Mouse (Mus musculus) layer of hippocampus, adult 9-11 months (tissue): ENCODE results near the gene Desi1.
A peak's percentile ranks its signal among the peaks of the same experiment; 100 is the strongest.

ENCODE experiments used
- DNase-seq: peaks from one replicate; pipeline ENCODE4 v3.0.0; 2022

Gene Desi1

GRCm38 (mm10) chr15:82033762-82034161 is at the start of gene Desi1:
TSS of gene Desi1 (minus strand) at chr15:82033862.
- DNase-seq, result no peak

- DNase-seq, result peak; percentile 69
These were observed 47.5 kb upstream of the Desi1 start for GRCm38 (mm10) chr15:82081161-82081560.

- no peak for DNase-seq
These were observed 46.2 kb upstream of the Desi1 start for GRCm38 (mm10) chr15:82079883-82080282.

GRCm38 (mm10) chr15:82073490-82073889 is 39.8 kb upstream of the Desi1 start:
- DNase-seq, result no peak

DNA sequence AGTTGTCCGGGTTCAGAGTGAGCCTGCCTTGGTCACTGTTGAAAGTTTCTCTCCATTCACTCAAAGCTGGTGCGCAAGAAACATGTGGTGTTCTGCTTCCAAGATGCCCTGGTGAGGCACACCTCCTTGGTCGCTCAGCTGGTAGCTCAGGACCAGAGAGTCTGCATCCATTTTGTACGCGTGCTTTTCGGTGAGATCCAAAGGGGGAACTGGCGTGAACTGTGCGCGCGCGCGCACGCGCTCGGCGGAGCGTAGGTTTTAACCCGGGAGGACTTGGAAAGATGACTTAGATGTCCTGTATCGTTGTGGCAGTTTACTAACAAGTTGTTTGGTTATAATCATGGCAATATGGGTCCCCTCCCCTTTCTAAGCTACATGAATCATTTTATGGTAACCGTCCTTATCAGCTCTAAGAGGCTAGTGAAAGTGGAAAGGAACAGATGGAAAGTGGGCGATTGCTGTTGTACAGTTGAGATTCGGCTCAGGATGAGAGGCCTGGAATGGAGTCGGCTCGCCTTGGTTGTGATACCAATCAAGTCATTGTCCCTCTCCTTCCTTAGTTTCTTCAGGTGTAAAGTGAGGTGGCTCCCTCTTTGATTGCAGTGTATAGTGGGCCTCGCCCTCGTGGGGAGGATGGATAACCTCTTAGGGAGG is 38.3 kb upstream of the Desi1 start:
- peak; percentile 40 for DNase-seq

DNA sequence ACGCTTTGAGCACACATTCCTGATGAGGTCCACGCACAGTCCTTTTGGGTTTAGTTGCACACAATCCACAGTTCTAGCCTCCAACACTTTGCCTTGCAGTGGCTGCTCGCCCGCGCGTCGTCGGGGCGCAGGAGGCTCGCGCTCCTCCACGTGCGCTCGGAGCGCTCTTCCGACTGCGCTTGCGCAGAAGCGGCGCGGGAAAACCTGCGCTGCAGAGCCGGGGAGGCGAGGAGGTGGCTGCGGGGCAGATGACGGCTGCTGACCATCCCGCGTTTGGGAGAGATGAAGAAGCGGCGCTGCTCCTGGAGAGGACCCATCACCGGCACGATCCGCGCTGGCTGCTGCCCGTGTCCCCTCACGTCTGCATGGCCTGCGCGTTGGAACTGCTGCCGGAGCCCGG is 36.2 kb upstream of the Desi1 start, which contains the start of gene Mei1:
Mei1 (plus strand) TSS at position 99 of the 400 bp plus-strand sequence.
- DNase-seq, result no peak

GRCm38 (mm10) chr15:82065511-82065910 is 31.8 kb upstream of the Desi1 start:
- DNase-seq, result peak; percentile 72

GRCm38 (mm10) chr15:82063909-82064308 is 30.2 kb upstream of the Desi1 start:
- no peak for DNase-seq

DNA sequence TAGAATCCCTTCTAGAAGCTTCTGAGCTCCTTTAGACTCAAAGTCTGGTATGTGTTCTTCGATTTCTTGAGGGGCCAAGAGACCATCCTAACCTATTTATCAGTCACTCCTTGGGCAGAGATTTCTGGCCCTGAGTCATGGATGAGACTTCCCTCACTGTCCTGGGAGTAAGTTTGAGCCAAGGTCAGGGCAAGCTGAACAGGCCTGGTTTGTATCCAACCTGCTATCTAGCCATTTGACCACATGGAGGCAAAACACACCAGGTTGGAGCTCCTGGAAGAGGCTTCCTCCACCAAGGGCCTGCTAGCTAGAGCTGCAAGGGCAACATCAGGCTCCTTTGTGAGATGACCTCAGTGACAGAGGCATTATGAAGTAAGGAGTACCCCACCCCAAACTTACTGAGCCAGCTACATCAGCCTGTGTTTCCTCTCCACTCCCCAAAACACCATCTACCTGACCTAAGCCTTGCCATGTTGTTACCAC is 25.1 kb upstream of the Desi1 start, which contains the start of gene 4930407I10Rik:
4930407I10Rik (plus strand) TSS at position 433 of the 483 bp plus-strand sequence.
- DNase-seq, result no peak

DNA sequence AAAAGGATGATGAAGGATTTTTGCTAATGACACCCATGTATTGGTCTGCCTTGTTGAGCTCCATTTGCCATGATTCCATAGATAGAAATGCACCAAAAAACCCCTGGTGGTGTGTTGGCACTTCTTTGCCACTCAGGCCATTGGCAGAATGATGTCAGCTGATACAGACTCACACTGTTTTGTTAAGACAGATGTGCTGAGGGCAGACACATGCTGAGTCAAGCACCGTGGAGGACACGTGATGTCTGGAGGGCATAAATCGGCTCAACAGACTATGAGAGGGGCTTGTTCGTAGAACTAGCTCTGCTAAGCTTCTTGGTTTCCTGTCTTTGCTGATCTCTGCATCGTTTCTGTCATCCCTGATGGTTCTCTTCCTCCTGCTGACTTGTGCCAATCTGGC is 18.9 kb upstream of the Desi1 start:
- no peak for DNase-seq

DNA sequence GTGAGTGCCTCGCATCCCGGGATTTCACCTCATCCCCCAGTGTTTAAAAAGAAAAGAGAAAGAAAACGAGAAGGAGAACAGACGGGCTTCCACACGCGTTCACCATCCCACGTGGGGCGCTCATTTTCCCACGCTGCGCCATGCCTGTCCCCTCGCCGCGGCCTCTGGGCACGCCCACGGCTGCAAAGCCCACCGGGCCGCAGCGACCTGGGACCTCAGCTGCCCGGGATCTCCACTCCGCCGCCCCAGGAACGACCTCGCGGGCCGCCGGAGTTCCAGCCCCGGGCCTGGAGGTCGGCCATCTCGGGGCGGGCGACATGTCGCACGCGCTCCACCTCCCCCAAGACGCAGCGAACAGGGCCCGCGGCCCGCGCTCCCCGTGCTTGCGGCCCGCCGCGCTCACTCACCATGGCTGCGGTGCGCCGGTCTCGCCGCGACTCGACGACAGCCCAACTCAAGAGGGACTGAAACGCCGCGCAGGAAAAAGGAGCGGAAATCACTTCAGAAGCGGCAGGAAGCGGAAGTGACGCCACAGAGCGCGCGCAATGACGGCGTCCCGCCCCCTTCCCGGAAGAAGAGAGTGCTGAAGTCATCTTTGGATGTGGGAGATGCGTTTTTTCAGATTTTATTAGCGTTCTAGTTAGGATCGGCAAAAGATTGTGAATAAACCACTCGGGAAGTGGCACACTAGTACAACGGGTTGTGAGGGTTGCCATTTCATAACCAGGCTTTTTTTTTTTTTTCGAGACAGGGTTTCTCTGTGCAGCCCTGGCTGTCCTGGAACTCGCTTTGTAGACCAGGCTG is 13.6 kb upstream of the Desi1 start, which contains the start of gene Snu13:
Snu13 (minus strand) TSS at position 519 of the 804 bp plus-strand sequence.
- DNase-seq, result peak; percentile 91

DNA sequence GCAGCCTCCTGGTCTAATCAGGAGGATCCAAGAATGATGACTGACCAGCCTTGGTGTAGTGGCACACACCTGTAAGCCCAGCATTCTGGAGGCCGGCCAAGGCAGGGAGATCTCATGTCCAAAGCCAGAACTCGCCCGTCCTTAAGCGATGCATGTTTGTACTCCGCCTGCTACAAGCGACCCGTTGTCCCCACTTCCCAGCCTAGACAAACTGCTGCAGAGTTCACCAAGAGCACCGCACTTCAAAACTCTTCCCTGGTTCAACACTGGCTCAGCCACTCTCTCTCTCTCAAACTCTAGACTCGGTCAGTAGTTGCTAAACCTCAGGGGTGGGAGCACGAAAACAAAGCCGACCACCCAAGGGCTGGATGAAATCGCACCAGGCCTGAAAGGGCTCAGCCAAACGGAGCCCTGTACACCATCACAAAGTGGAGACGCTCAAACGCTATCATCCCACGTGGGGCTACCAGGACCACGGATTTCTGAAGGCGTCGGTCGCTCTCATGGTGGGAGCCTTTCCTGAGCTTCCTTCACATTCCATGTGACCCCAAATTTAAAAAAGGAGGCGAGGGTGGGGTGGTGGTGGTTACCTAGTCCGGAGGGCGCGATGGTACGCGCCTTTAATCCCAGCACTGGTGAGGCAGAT is 12.7 kb upstream of the Desi1 start:
- DNase-seq, result no peak

- DNase-seq, result no peak
These were observed 10.6 kb upstream of the Desi1 start for GRCm38 (mm10) chr15:82044166-82044784.

DNA sequence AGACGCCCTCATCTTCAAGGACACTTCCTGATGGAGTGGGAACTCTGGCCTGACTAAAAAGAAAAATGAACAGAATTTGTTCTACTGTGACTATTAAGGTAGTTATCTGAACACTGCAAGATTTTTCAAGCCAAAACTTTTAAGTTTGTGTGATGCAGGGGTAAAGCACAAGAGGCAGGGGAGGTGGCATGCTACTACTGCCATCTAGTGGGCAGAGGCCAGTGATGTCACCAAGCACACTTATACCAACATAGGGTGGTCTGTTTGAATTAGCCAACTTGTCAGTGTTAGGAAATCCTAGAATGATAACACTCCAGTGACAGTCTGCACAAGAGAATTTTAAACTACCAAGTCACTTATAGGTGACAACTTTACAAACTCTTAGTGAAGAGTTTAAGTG is 7.0 kb upstream of the Desi1 start:
- DNase-seq, result no peak

DNA sequence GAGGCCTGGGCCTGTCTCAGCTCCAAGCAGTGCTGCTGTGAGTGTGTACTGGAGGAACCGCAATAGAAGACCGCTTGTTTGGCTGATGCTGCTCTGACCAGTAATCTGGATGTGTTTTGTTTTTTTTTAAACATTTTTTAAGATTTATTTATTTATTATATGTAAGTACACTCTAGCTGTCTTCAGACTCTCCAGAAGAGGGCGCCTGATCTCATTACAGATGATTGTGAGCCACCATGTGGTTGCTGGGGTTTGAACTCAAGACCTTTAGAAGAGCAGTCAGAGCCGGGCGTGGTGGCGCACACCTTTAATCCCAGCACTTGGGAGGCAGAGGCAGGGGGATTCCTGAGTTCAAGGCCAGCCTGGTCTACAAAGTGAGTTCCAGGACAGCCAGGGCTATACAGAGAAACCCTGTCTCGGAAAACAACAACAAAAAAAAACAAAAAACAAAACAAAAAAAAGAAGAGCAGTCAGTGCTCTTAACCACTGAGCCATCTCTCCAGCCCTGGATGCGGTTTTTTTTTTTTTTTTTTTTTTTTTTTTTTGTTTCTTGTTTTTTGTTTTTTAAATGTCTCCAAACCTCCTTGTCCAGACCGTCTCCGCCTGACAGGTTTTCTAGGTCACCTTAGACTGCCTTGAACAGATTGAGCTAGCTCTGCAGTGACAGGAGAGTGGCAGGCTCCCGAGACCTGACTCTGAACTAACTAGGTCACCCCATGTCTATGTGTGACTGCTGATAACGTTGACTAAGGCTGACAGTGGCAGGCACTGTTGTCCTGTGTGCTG is 2.4 kb upstream of the Desi1 start:
- DNase-seq, result no peak

DNA sequence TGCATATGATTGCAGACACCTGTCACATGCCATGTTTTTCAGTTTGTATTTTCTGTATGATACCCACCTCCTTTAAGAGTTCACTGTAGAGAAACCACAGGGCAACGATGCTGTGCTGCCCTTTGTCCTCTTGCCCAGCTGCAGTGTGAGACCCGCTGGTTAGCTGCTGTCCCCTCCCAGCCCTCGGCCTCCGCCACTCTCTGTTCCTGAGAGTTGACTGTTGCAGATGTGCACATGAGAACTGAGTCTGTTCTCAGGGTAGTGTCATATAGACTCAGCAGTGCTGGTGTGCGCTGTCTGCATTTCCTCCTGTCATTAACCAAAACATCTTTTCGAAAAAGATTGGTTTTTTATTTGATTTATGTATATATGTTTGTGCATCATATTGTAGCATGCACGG is 1.3 kb downstream of the Desi1 start:
- no peak for DNase-seq

- no peak for DNase-seq
These were observed 5.9 kb downstream of the Desi1 start for GRCm38 (mm10) chr15:82027726-82028125.

GRCm38 (mm10) chr15:82027276-82027675 is 6.4 kb downstream of the Desi1 start:
- DNase-seq, result no peak

GRCm38 (mm10) chr15:82023965-82024635 is 9.6 kb downstream of the Desi1 start:
- no peak for DNase-seq

DNA sequence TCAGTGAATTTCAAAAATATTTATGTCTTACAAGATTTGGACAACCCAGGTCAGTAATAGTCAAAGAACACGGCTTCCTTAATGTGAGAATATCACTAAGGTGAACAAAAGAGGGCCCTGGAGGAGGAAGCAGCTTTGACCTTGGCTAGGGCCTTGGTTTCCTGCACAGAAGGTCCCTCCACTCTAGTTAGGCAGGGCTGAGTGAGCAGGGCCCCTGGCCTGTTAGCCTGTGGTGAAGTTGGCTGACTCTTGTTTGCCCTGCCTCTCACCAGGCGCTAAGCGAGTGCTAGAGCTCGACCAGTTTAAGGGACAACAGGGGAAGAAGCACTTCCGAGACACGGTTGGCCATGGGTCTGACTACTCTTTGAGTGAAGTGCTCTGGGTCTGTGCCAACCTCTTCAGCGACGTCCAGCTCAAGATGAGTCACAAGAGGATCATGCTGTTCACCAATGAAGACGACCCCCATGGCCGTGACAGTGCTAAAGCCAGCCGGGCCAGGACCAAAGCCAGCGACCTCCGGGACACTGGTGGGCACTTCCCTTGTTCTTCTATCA is 11.1 kb downstream of the Desi1 start:
- no peak for DNase-seq

DNA sequence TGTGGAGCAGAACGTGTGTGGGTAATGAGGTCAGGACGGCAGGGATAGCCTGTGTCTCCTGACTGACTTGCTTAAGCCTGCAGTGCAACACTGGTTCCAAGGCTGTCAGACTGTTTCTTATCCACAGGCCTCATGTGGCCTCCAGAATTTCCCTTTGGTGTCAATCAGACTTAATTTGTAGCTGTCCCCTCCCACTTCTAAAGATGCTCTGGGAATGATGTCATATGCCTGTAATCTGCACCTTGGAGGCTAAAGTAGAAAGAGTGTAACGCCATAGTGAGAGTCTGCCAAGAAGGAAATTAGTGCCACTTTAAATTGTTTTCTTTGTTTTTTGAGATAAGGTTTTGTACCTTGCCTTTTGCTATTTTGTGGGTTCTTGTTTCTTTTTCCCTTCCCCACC is 14.4 kb downstream of the Desi1 start:
- DNase-seq, result no peak
